Mouse (Mus musculus) layer of hippocampus, adult 2 months (tissue): ENCODE results near the gene Rdh7. TPM values are rescaled to one million over a fixed set of nuclear protein-coding genes. Genes with fewer than 3 reads are reported as not detected.
A peak's percentile ranks its signal among the peaks of the same experiment; 100 is the strongest.
"Not testable (repeated sequence)": the region's sequence is repeated elsewhere in the genome, so short reads cannot be mapped to it uniquely, and the experiment has no call there.

Experiments used
- DNase-seq, 2 experiments: peaks; one replicate each; pipeline ENCODE4 v3.0.0; 2022; ENCODE audit warnings: low spot score in 2 of 2
- H3K27ac ChIP-seq: fragments of 200-600 bp; 2 replicates; pipeline ENCODE4 v1.8.1; 2022
- H3K4me3 ChIP-seq: fragments of 200-600 bp; 2 replicates; pipeline ENCODE4 v1.8.1; 2022; ENCODE audit warnings: mild to moderate bottlenecking
- CTCF ChIP-seq: fragments of 200-600 bp; conservative IDR thresholded peaks from 2 replicates; pipeline ENCODE4 v1.8.1; 2022; ENCODE audit warnings: antibody characterized with exemption, mild to moderate bottlenecking, moderate library complexity
- long read RNA-seq, 2 experiments: library from polyadenylated mRNA; stranded (forward); transcript quantifications; one replicate each; pipeline ENCODE4 v2.0.0; 2021; ENCODE audit warnings: borderline mapping rate in 2 of 2
- total RNA-seq, 2 experiments: library from RNA; stranded (reverse); gene quantifications; 2 replicates each; pipeline ENCODE4 v1.2.3; 2021

Gene Rdh7
- total RNA-seq, result not detected
- long read RNA-seq, experiment 1, result 0 reads
- long read RNA-seq, experiment 2, result 0 reads

DNA sequence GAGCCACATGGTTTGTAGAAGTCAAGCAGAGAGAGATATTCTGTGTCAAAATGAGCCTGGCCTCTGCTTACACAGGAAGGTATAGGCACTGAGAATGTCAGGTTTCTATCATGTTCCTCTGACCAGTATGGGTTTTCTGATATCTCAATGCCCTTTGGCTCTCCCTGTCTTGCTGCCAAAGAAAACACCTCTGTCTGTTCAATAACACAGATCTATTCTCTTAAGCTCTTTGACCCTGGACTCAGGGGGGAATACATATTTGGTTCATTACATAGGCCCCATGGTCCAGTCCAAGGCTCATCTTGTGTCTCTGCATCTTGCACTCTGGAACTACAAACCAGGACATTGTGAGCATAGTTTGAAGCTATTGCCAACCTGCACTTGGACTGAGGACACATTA lies at the start of gene Rdh7:
TSS of gene Rdh7 (minus strand) at position 213 of the 400 bp plus-strand sequence.
- no peak for DNase-seq
- Histone ChIP-seq H3K27ac (no peak within 1 kb of the TSS), H3K4me3 (no peak within 1 kb of the TSS)
- no peak for TF ChIP-seq CTCF

DNA sequence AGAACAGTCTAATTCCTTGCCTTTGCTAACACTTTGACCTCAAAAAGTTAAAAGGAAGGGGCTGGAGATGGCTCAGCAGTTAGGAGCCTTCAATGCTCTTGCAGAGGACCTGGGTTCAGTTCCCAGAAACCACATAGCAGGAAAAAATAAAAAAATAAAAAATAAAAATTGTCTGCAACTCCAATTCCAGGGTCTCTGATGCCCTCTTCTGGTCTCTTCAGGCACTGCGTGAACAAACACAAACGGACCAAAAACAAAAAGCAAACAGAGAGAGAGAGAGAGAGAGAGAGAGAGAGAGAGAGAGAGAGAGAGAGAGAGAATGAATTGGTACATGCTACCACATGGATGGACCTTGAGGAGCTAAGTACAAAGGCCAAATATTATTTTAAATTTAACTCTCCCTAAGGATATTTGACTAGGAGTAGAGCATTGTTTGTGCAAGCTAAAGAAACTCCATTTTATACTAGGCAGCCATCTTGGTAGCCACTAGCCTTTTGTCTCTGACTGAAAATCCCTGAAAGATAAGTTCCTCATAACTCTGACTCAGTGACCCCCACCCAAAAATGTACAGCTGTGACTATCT lies 48.9 kb upstream of the Rdh7 start:
- TF ChIP-seq CTCF, result peak; percentile 81
- DNase-seq, result peak in 1 of 2 experiments; percentile 68

DNA sequence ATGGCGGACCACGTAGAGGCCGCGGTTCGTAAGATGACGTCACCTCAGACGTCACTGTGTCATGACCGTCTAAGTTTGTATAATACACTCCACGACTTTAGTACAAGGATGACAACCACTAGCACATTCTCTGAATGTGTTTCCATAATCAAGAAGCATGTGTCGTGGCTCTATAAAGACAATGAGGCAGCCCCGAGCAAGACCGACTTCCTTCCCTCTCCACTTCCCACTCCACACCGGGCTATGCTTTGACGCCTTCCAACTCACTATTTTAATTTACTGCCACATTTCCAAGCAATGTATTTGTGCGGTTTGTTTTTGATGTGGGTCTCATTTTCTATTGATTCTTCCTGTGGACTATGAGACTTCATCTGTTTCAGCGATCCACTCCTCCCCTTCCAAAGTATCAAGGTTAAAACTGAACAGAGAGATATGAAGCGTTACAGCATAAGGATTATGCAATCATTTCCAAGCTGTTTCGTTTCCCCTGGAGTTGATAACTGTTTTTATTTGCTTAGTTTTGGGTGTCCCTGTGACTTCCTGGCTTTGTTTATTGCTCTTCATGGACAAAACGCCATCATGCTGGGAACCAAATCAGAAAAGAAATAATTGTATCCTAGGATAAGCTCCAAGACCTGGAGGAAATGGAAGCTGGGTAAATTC lies 48.3 kb upstream of the Rdh7 start:
- no peak overlapping the region for H3K4me3 ChIP-seq
- no peak for TF ChIP-seq CTCF
- no peak for DNase-seq

More for the DNA sequence above, 48.9 kb upstream of the Rdh7 start:
- Histone ChIP-seq H3K4me3 (no peak overlapping the region), H3K27ac (peak overlapping the region; percentile 12; the same call in 1 of the 2 replicates)

DNA sequence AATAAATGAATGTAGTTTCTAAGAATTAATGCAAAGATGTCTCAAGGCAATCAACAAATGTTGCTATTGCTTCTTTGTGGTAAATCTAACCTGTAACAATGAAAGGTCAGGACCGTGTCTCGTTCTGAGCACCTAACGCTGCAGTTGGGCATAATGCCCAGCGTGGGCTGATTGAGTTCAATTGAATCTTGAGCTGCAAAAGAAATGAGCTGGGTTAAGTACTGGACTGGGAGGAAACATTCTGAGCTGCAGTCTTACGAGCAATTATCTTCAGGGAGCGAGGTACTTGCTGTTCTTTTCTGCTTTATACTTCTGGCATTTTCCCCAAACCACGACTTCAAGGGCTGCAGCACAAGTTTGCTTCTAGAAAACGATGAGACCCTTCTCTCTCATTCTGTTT lies 47.7 kb upstream of the Rdh7 start:
- no peak for TF ChIP-seq CTCF
- Histone ChIP-seq H3K27ac (no peak overlapping the region), H3K4me3 (no peak overlapping the region)
- no peak for DNase-seq

More for the DNA sequence above, 48.3 kb upstream of the Rdh7 start:
- H3K27ac ChIP-seq, result peak overlapping the region; percentile 12

- H3K27ac ChIP-seq, result no peak overlapping the region
- no peak for DNase-seq
- no peak for TF ChIP-seq CTCF
- no peak overlapping the region for H3K4me3 ChIP-seq
Measured at GRCm38 (mm10) chr10:127932290-127932926, 43.8 kb upstream of the Rdh7 start.

DNA sequence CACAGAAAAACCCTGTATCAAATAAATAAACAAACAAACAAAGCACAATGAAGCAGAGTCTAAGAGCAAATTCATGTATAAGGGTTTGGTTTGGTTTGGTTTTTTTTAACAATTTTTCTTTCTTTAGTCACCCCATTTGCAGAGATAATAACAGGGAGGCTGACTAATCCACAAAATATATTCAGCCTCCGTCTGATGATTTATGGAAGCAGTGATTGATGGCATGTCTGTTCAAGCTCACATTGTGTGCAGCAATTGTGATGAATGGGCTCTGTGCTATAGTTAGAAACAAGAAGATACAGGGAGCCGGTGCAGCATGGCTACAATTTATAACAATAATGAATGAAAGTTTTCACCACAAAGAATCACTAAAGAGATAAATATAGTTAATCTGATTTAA lies 39.1 kb upstream of the Rdh7 start:
- DNase-seq, result peak in 1 of 2 experiments; percentile 41
- no peak for TF ChIP-seq CTCF
- H3K27ac ChIP-seq, result no peak overlapping the region
- H3K4me3 ChIP-seq, result no peak overlapping the region

- TF ChIP-seq CTCF, result no peak
- peak; percentile 64 to 85 for DNase-seq
- Histone ChIP-seq H3K4me3 (no peak overlapping the region), H3K27ac (0 out of 2 replicates have a peak overlapping the region, but pooled peaks have one; percentile 25)
Measured at GRCm38 (mm10) chr10:127924597-127925378, 36.2 kb upstream of the Rdh7 start.

- Histone ChIP-seq H3K27ac (no peak overlapping the region), H3K4me3 (no peak overlapping the region)
- DNase-seq, result no peak
- TF ChIP-seq CTCF, result no peak
Measured at GRCm38 (mm10) chr10:127923024-127923423, 34.4 kb upstream of the Rdh7 start.

DNA sequence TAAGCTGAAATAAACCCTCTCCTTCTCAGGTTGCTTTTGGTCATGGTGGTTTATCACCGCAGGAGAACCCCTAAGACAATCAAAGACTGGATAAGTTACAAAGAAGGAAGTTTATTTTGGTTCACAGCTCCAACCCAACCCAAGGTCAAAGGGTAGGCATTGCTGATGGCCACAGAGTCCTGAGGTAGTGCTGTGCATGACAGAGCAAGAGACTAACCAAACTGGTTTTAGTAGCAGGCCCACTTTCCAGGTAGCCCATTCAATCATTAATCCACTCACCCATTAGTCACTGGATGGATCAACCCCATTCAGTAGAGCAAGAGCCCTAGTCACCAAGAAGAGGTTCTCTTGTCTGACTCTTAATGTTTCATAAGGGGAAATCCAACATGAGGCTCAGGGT lies 33.6 kb upstream of the Rdh7 start:
- no peak for DNase-seq
- H3K27ac ChIP-seq, result no peak overlapping the region

DNA sequence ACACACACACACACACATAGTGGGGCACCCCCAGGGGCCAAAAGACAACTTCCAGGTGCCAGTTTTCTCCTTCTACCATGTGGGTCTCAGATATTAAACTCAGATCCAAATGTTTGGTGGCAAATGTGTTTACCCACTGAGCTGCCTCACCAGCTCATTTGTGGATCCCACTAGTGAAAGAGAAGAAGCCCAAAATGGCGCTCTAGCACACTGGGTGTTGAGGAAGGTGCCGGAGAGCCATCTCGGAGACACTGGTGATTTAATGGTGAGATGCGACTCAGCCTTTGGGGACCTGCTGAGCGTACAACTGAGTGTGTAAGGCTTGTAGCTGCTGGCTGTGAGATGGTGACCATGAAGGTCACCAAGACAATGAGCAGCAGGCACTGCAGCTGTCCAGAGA lies 29.0 kb upstream of the Rdh7 start:
- no peak for TF ChIP-seq CTCF
- Histone ChIP-seq H3K27ac (no peak overlapping the region), H3K4me3 (no peak overlapping the region)
- DNase-seq, result no peak

More for the DNA sequence above, 33.6 kb upstream of the Rdh7 start:
- no peak for TF ChIP-seq CTCF
- H3K4me3 ChIP-seq, result no peak overlapping the region

DNA sequence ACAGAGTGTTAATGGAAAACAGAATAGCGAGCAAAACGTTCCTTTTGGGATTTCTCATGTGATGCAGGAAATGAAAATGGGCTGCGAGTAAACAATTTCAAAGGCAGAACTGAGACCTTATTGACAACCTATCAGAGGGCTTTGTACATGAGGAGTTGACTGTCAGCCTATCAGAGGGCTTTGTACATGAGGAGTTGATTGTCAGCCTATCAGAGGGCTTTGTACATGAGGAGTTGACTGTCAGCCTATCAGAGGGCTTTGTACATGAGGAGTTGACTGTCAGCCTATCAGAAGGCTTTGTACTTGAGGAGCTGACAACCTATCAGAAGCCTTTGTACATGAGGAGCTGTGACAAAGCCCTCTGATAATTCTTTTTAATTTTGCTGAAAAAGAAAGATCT lies 28.6 kb upstream of the Rdh7 start:
- not testable (repeated sequence) for H3K4me3 ChIP-seq, H3K27ac ChIP-seq, DNase-seq

DNA sequence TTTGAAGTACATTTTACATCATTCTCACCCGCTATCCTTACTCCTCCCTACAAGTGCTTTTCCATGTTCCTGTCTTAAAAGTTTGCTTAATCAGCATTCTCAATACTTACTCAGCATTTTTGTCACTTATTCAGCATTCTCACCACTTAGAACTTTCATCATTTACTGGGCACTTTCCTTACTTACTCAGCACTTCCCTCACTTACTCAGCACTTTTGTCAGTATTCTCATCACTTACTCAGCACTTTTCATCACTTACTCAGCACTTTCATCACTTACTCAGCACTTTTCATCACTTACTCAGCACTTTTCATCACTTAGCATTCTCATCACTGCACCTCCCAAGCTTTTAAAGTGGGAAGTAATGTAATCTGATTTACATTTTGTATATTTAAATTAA lies 27.0 kb upstream of the Rdh7 start:
- Histone ChIP-seq H3K4me3 (no peak overlapping the region), H3K27ac (no peak overlapping the region)
- no peak for DNase-seq
- TF ChIP-seq CTCF, result no peak

- no peak for DNase-seq
- TF ChIP-seq CTCF, result no peak
- no peak overlapping the region for H3K4me3 ChIP-seq
Measured at GRCm38 (mm10) chr10:127907386-127907951, 18.9 kb upstream of the Rdh7 start.

More at GRCm38 (mm10) chr10:127907386-127907951, 18.9 kb upstream of the Rdh7 start:
- H3K27ac ChIP-seq, result no peak overlapping the region
